Mouse (Mus musculus): Measurements from ENCODE around the gene Tex11. TPM values are rescaled to one million over a fixed set of nuclear protein-coding genes. Genes with fewer than 3 reads are reported as not detected.
"Not testable (repeated sequence)": the region's sequence is repeated elsewhere in the genome, so short reads cannot be mapped to it uniquely, and the experiment has no call there.

Tex11 gene
- not detected in 2 replicates for polyA plus RNA-seq (2012; rRNA removed)

DNA sequence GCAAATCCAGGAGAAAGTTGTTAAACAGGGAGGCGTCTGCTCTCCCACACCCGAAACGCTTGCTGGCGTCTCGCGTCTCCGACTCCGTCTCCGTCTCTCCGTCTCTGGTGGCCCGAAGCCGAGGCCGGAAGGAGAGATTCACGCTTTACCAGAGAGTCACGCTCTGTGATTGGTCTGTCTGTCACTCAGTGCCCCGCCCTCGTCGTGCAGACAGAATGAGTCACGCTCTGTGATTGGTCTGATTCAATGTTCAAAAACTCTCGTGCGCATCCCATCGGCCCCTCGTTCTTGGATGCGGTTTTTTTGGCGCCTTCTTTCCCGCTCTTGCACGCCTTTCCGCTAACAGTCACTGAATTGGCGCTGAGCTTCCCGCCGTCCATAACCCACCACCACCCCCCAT, at the start of gene Tex11:
Gene Tex11, minus strand, starts transcription at position 127 of the 400 bp plus-strand sequence.
- WGBS, result 86% methylated on average over 31 of the region's 31 CpGs
- H3K4me3 ChIP-seq (ENCODE audit: low read depth, low read length), result no peak within 1 kb of the TSS
- H3K36me3 ChIP-seq (ENCODE audit: control insufficient read depth, insufficient read depth, low read length), result no peaks in the 10 kb centered on the region
- no peaks in the 10 kb centered on the region for H3K4me1 ChIP-seq (ENCODE audit: control insufficient read depth, insufficient read depth, insufficient read length, low read length)
- H3K27ac ChIP-seq (ENCODE audit: insufficient read depth, low read depth, low read length), result no peak within 1 kb of the TSS
- no peaks in the 10 kb centered on the region for H3K27me3 ChIP-seq (ENCODE audit: control insufficient read depth, insufficient read depth, low read length)
- TF ChIP-seq POLR2A (IDR thresholded peaks at IDR 0.05; ENCODE audit: low read depth, low read length), result no peak
- no peak for TF ChIP-seq CTCF (IDR thresholded peaks at IDR 0.05; ENCODE audit: extremely low read depth, insufficient read length, insufficient replicate concordance, low read depth, low read length)

DNA sequence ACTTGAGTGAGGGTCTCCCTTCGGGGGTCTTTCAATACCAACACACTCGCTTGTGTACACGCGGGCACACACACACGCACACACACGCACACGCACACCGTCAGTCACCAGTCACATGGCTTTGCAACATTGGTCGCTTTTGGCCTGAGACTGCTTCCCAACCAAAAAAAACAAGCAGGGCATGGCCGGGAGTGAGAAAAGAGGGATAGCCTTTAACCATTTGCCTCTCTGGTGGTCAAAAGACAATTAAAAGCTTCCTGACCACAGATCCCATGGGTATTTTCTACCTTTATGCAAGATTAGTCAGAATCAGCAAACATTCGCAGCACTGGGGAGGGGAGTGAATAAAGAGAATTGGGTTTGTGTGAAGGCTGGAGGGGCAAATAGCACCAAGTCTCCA, 26.5 kb upstream of the Tex11 start, which contains the start of gene Slc7a3:
Gene Slc7a3, minus strand, starts transcription at position 101 of the 400 bp plus-strand sequence.
- TF ChIP-seq POLR2A (IDR thresholded peaks at IDR 0.05; ENCODE audit: low read depth, low read length), result no peak
- no peak for TF ChIP-seq CTCF (IDR thresholded peaks at IDR 0.05; ENCODE audit: extremely low read depth, insufficient read length, insufficient replicate concordance, low read depth, low read length)
- Histone ChIP-seq H3K4me3 (ENCODE audit: low read depth, low read length) (no peak within 1 kb of the TSS), H3K4me1 (ENCODE audit: control insufficient read depth, insufficient read depth, insufficient read length, low read length) (no peaks in the 10 kb centered on the region), H3K27ac (ENCODE audit: insufficient read depth, low read depth, low read length) (no peak within 1 kb of the TSS), H3K36me3 (ENCODE audit: control insufficient read depth, insufficient read depth, low read length) (no peaks in the 10 kb centered on the region), H3K27me3 (ENCODE audit: control insufficient read depth, insufficient read depth, low read length) (peaks cover 2% of the 10 kb centered on the region; the same call in 1 of the 2 replicates)
- WGBS, result 36% methylated on average over 11 of the region's 11 CpGs

DNA sequence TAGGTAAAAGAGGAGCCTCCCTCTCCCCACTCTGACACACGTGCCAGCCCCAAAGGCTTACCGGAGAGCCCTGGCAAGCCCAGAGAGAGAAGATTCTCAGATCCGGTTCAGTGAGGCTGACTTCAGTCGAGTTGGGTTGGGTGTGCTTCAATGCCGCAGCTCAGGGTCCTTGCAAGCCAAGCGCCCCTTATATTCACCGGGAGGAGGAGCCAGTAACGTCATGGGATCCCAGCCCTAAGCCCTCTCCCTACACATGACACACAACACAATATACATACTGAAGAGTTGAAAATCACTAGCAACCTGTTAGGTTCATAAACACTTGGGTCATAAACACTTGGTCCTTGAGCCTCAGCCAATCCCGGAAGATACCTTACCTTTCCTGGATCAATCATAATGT, 25.7 kb upstream of the Tex11 start:
- WGBS, result 13% methylated on average over 9 of the region's 9 CpGs

DNA sequence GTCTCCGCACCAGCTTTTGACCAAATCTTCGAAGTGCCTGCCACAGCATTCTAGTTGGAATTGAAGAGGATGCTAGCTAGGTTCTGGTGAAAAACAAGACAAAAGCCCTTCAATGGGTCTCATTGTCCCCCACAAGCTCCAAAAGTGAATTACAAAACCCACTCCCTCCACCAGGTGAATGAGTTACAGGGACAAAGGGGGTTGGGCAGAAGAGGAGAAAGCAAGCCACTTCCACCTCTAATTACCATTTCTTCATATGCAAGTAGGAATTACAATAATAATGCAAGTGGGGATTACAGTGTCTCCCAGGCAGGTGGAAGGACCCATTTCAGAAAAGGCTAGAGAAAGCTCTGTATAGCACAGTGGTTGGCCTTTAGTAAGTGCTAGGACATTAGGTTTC, 24.7 kb upstream of the Tex11 start:
- TF ChIP-seq POLR2A (IDR thresholded peaks at IDR 0.05; ENCODE audit: low read depth, low read length) (no peak), CTCF (IDR thresholded peaks at IDR 0.05; ENCODE audit: extremely low read depth, insufficient read length, insufficient replicate concordance, low read depth, low read length) (no peak)
- no peak overlapping the region for H3K4me3 ChIP-seq (ENCODE audit: low read depth, low read length)
- H3K4me1 ChIP-seq (ENCODE audit: control insufficient read depth, insufficient read depth, insufficient read length, low read length), result no peaks in the 10 kb centered on the region
- H3K27ac ChIP-seq (ENCODE audit: insufficient read depth, low read depth, low read length), result no peak overlapping the region
- 88% methylated on average over 2 of the region's 2 CpGs for WGBS
- H3K27me3 ChIP-seq (ENCODE audit: control insufficient read depth, insufficient read depth, low read length), result peaks cover 2% of the 10 kb centered on the region; the same call in 1 of the 2 replicates
- H3K36me3 ChIP-seq (ENCODE audit: control insufficient read depth, insufficient read depth, low read length), result no peaks in the 10 kb centered on the region

More for the DNA sequence above, 25.7 kb upstream of the Tex11 start:
- H3K4me3 ChIP-seq (ENCODE audit: low read depth, low read length); H3K27ac ChIP-seq (ENCODE audit: insufficient read depth, low read depth, low read length); H3K27me3 ChIP-seq (ENCODE audit: control insufficient read depth, insufficient read depth, low read length); H3K4me1 ChIP-seq (ENCODE audit: control insufficient read depth, insufficient read depth, insufficient read length, low read length); H3K36me3 ChIP-seq (ENCODE audit: control insufficient read depth, insufficient read depth, low read length): not testable (repeated sequence)

DNA sequence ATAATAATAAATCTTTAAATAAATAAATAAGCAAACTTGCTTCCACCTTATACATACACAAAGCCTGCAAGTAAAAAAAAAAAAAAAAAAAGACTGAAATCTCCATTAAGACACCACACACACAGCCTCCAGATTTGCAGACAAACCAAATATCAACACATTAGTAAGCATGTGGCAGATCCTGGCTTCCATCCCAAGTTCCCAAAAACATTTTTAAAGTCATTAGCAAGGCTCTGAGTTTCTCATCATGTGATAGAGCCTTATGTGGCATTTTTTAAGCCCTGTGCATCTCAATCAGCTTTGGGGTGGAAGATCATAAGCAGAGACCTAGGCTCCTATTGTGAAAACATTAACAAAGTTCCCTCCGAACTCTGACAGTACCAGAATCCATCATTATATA, 5.8 kb upstream of the Tex11 start:
- no peak for TF ChIP-seq POLR2A (IDR thresholded peaks at IDR 0.05; ENCODE audit: low read depth, low read length)
- TF ChIP-seq CTCF (IDR thresholded peaks at IDR 0.05; ENCODE audit: extremely low read depth, insufficient read length, insufficient replicate concordance, low read depth, low read length), result no peak
- 69% methylated on average over 1 of the region's 1 CpGs for WGBS
- Histone ChIP-seq H3K4me3 (ENCODE audit: low read depth, low read length) (no peak overlapping the region), H3K27ac (ENCODE audit: insufficient read depth, low read depth, low read length) (no peak overlapping the region), H3K36me3 (ENCODE audit: control insufficient read depth, insufficient read depth, low read length) (no peaks in the 10 kb centered on the region), H3K27me3 (ENCODE audit: control insufficient read depth, insufficient read depth, low read length) (no peaks in the 10 kb centered on the region), H3K4me1 (ENCODE audit: control insufficient read depth, insufficient read depth, insufficient read length, low read length) (no peaks in the 10 kb centered on the region)

DNA sequence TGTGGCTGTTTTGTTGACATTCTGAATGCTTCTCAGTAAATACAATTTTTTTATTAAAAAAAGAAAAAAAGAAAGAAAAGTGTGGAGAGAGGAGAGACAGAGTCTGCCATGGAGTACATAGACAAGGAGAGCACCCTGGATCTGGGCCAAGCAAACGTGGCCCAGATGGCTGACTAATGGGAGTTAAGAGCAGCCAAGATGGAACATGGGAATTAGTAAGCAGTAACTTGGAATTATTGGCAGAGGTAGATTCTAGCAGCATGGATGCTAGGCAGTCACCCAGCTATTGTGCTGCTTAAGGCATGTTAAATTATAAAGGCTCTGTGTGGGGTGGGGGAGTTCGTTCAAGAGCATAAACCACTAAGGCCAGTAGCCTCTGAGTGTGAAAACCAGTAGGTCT, 4.0 kb upstream of the Tex11 start:
- H3K4me1 ChIP-seq (ENCODE audit: control insufficient read depth, insufficient read depth, insufficient read length, low read length), result no peaks in the 10 kb centered on the region
- WGBS, result 43% methylated on average over 2 of the region's 2 CpGs
- no peak overlapping the region for H3K27ac ChIP-seq (ENCODE audit: insufficient read depth, low read depth, low read length)
- no peaks in the 10 kb centered on the region for H3K36me3 ChIP-seq (ENCODE audit: control insufficient read depth, insufficient read depth, low read length)
- H3K27me3 ChIP-seq (ENCODE audit: control insufficient read depth, insufficient read depth, low read length), result no peaks in the 10 kb centered on the region
- no peak overlapping the region for H3K4me3 ChIP-seq (ENCODE audit: low read depth, low read length)
- TF ChIP-seq CTCF (IDR thresholded peaks at IDR 0.05; ENCODE audit: extremely low read depth, insufficient read length, insufficient replicate concordance, low read depth, low read length), result no peak
- no peak for TF ChIP-seq POLR2A (IDR thresholded peaks at IDR 0.05; ENCODE audit: low read depth, low read length)

DNA sequence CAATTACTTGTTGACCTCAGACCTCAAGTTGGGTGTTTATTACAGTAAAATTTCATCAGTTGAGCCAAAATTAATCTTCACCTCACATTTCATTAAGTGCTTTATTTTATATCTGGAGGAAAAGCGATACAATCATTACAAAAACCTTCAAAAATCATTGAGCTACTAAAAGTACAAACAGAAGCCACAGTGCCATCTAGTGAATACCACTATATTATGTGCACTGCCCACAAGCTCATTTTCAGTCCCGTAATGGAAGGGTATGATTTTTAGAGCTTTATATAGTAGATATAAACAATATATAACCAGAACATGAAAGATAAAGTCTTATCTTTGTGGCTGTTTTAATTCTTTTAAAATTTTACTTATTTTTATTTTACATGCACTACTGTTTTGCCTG, 115.8 kb downstream of the Tex11 start:
- H3K27ac ChIP-seq (ENCODE audit: insufficient read depth, low read depth, low read length), result no peak overlapping the region
- TF ChIP-seq POLR2A (IDR thresholded peaks at IDR 0.05; ENCODE audit: low read depth, low read length) (no peak), CTCF (IDR thresholded peaks at IDR 0.05; ENCODE audit: extremely low read depth, insufficient read length, insufficient replicate concordance, low read depth, low read length) (no peak)
- no peaks in the 10 kb centered on the region for H3K36me3 ChIP-seq (ENCODE audit: control insufficient read depth, insufficient read depth, low read length)
- no peaks in the 10 kb centered on the region for H3K27me3 ChIP-seq (ENCODE audit: control insufficient read depth, insufficient read depth, low read length)
- WGBS, result 14% methylated on average over 2 of the region's 2 CpGs
- no peak overlapping the region for H3K4me3 ChIP-seq (ENCODE audit: low read depth, low read length)
- H3K4me1 ChIP-seq (ENCODE audit: control insufficient read depth, insufficient read depth, insufficient read length, low read length), result no peaks in the 10 kb centered on the region

DNA sequence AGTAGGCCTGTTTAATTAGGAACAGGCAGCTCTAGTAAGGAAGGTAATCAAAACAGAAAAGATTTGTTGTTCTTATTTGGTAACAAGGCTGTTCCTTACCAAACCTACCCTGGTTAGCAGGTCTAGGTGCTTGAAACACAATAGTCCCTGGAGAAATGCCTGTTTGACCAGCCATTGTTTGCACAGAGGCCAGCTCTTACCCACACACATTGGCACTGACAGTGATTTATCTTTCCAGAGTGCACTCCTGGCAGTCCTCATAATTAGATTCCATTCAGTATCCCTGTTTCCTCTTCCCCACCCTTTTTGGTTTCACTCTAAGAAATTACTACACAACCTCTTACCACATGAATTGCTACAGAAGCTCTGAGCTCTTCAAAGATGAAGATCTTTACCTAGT, 220.3 kb downstream of the Tex11 start:
- TF ChIP-seq CTCF (IDR thresholded peaks at IDR 0.05; ENCODE audit: extremely low read depth, insufficient read length, insufficient replicate concordance, low read depth, low read length), result no peak
- no peak for TF ChIP-seq POLR2A (IDR thresholded peaks at IDR 0.05; ENCODE audit: low read depth, low read length)
- Histone ChIP-seq H3K4me3 (ENCODE audit: low read depth, low read length) (no peak overlapping the region), H3K27ac (ENCODE audit: insufficient read depth, low read depth, low read length) (no peak overlapping the region), H3K27me3 (ENCODE audit: control insufficient read depth, insufficient read depth, low read length) (no peaks in the 10 kb centered on the region), H3K36me3 (ENCODE audit: control insufficient read depth, insufficient read depth, low read length) (no peaks in the 10 kb centered on the region), H3K4me1 (ENCODE audit: control insufficient read depth, insufficient read depth, insufficient read length, low read length) (no peaks in the 10 kb centered on the region)

All from small intestine, adult 2 months (tissue).